Mouse (Mus musculus) myocyte (in vitro differentiated cells): ENCODE measurements around the gene Sdhaf3. TPM values are rescaled to one million over a fixed set of nuclear protein-coding genes. Genes with fewer than 3 reads are reported as not detected.
"Not testable (repeated sequence)": the region's sequence is repeated elsewhere in the genome, so short reads cannot be mapped to it uniquely, and the experiment has no call there.

Experiments
- H3K27me3 ChIP-seq: one replicate; pipeline ENCODE4 v1.6.1; 2011; ENCODE audit not compliant: control insufficient read depth, insufficient read depth, insufficient read length
- H3K36me3 ChIP-seq: one replicate; pipeline ENCODE4 v1.6.1; 2011; ENCODE audit not compliant: control insufficient read depth, insufficient read depth
- H3K4me2 ChIP-seq: one replicate; pipeline ENCODE4 v1.6.1; 2011; ENCODE audit warnings: low read depth, control low read depth
- H3K4me3 ChIP-seq: one replicate; pipeline ENCODE4 v1.5.1; 2011; ENCODE audit warnings: mild to moderate bottlenecking, control low read depth, moderate library complexity
- H3K79me2 ChIP-seq: one replicate; pipeline ENCODE4 v1.6.1; 2011; ENCODE audit not compliant: control insufficient read depth, insufficient read depth
- H3ac ChIP-seq: one replicate; pipeline ENCODE4 v1.6.1; 2011; ENCODE audit not compliant: control insufficient read depth, insufficient read length
- CEBPB ChIP-seq: IDR thresholded peaks from 2 replicates; pipeline ENCODE4 v1.6.1; 2011; ENCODE audit warnings: mild to moderate bottlenecking, moderate library complexity; ENCODE audit not compliant: poor library complexity, insufficient read depth, severe bottlenecking
- E2F4 ChIP-seq: IDR thresholded peaks from one replicate; pipeline ENCODE4 v1.6.1; 2011; ENCODE audit warnings: mild to moderate bottlenecking, control low read depth, moderate library complexity; ENCODE audit not compliant: insufficient read depth
- MAX ChIP-seq: IDR thresholded peaks from one replicate; pipeline ENCODE4 v1.6.1; 2011; ENCODE audit warnings: low read depth, mild to moderate bottlenecking, control low read depth
- MYOD1 ChIP-seq, 3 experiments: IDR thresholded peaks; one replicate each; pipeline ENCODE4 v1.6.1; 2011; ENCODE audit warnings: control low read depth in 2 of 3, low read depth in 2 of 3, mild to moderate bottlenecking in 2 of 3, moderate library complexity in 1 of 3; ENCODE audit not compliant: insufficient read length in 2 of 3, control insufficient read depth in 1 of 3
- MYOG ChIP-seq, 3 experiments: IDR thresholded peaks; one replicate each; pipeline ENCODE4 v1.6.1; 2011; ENCODE audit warnings: control low read depth in 2 of 3, low read depth in 2 of 3, mild to moderate bottlenecking in 2 of 3; ENCODE audit not compliant: insufficient read length in 2 of 3, control insufficient read depth in 1 of 3, insufficient read depth in 1 of 3
- POLR2A ChIP-seq: IDR thresholded peaks from one replicate; pipeline ENCODE4 v1.6.1; 2011; ENCODE audit warnings: low read depth, mild to moderate bottlenecking, control low read depth, moderate library complexity; ENCODE audit not compliant: insufficient read length
- POLR2AphosphoS2 ChIP-seq: IDR thresholded peaks from one replicate; pipeline ENCODE4 v1.6.1; 2011; ENCODE audit warnings: low read depth, control low read depth; ENCODE audit not compliant: insufficient read length
- REST ChIP-seq: IDR thresholded peaks from one replicate; pipeline ENCODE4 v1.6.1; 2011; ENCODE audit warnings: mild to moderate bottlenecking, control low read depth, moderate library complexity; ENCODE audit not compliant: insufficient read depth, insufficient read length
- SRF ChIP-seq: IDR thresholded peaks from one replicate; pipeline ENCODE4 v1.6.1; 2011; ENCODE audit warnings: low read depth; ENCODE audit not compliant: control insufficient read depth, insufficient read length
- TCF12 ChIP-seq: IDR thresholded peaks from one replicate; pipeline ENCODE4 v1.6.1; 2011; ENCODE audit warnings: mild to moderate bottlenecking, control low read depth; ENCODE audit not compliant: poor library complexity, insufficient read depth, severe bottlenecking
- TCF3 ChIP-seq: IDR thresholded peaks from one replicate; pipeline ENCODE4 v1.6.1; 2011; ENCODE audit warnings: low read depth, control low read depth; ENCODE audit not compliant: insufficient read length
- USF1 ChIP-seq: IDR thresholded peaks from one replicate; pipeline ENCODE4 v1.6.1; 2011; ENCODE audit warnings: low read depth, mild to moderate bottlenecking, control low read depth, moderate library complexity
- polyA plus RNA-seq: library from polyadenylated mRNA; unstranded; fragments of >200 nt; fragmentation: generic; extraction: Trizol; gene quantifications from one replicate; pipeline ENCODE4 v1.2.1, GENCODE M21; 2012; ENCODE audit warnings: missing spikeins

Sdhaf3 gene
- polyA plus RNA-seq, 1 experiment, result 1.9 TPM

GRCm38 (mm10) chr6:6942813-6943212, 13.0 kb upstream of the Sdhaf3 start:
- no peak overlapping the region for H3K4me2 ChIP-seq
- no peaks in the 10 kb centered on the region for H3K27me3 ChIP-seq
- no peaks in the 10 kb centered on the region for H3K79me2 ChIP-seq
- TF ChIP-seq REST (no peak), POLR2AphosphoS2 (no peak), TCF12 (no peak), USF1 (no peak), SRF (no peak), CEBPB (no peak), TCF3 (no peak), MYOD1 (IDR thresholded peaks at IDR 0.05; ENCODE audit: control insufficient read depth in 1 of 3, insufficient read length in 2 of 3, low read depth in 2 of 3) (no peak), E2F4 (no peak), MAX (no peak)
- H3K4me3 ChIP-seq, result no peak overlapping the region
- no peaks in the 10 kb centered on the region for H3K36me3 ChIP-seq
- H3ac ChIP-seq, result no peak overlapping the region

- H3K4me3 ChIP-seq, result no peak overlapping the region
These were observed 8.2 kb upstream of the Sdhaf3 start for GRCm38 (mm10) chr6:6947650-6948049.

DNA sequence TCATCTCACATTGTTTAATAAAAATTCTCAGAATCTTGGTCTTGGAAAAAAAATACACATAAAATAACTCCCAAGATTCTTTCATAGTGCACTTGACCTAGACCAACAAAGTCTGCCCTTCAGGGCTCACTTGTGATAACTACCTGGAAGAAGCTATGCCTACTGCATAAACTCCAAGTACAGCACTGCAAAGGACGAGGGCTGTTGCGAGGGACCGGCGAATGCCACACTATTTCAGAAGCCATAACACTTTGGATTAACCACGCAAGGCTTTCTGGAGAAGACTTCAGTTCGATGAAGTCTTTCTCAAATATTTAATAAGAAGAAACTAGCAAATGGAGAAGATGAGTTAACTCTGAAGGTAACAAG, 425 bp upstream of the Sdhaf3 start:
- H3K79me2 ChIP-seq, result no peaks in the 10 kb centered on the region
- H3K27me3 ChIP-seq, result no peaks in the 10 kb centered on the region
- TF ChIP-seq TCF3 (no peak), POLR2A (no peak), E2F4 (no peak), REST (no peak), MYOG (IDR thresholded peaks at IDR 0.05; ENCODE audit: control insufficient read depth in 1 of 3, insufficient read depth in 1 of 3, insufficient read length in 2 of 3, low read depth in 2 of 3) (no peak), USF1 (no peak), POLR2AphosphoS2 (no peak), MYOD1 (IDR thresholded peaks at IDR 0.05; ENCODE audit: control insufficient read depth in 1 of 3, insufficient read length in 2 of 3, low read depth in 2 of 3) (no peak), CEBPB (no peak), SRF (no peak), TCF12 (no peak), MAX (no peak)
- peak overlapping the region; percentile 92 for H3K4me2 ChIP-seq
- H3ac ChIP-seq, result no peak overlapping the region
- peak overlapping the region; percentile 86 for H3K4me3 ChIP-seq
- H3K36me3 ChIP-seq, result no peaks in the 10 kb centered on the region

More at GRCm38 (mm10) chr6:6947650-6948049, 8.2 kb upstream of the Sdhaf3 start:
- no peak overlapping the region for H3K4me2 ChIP-seq
- H3ac ChIP-seq, result no peak overlapping the region
- H3K36me3 ChIP-seq, result no peaks in the 10 kb centered on the region
- H3K27me3 ChIP-seq, result no peaks in the 10 kb centered on the region
- TF ChIP-seq POLR2AphosphoS2 (no peak), TCF3 (no peak), TCF12 (no peak), SRF (no peak), POLR2A (no peak), MYOG (IDR thresholded peaks at IDR 0.05; ENCODE audit: control insufficient read depth in 1 of 3, insufficient read depth in 1 of 3, insufficient read length in 2 of 3, low read depth in 2 of 3) (no peak), MYOD1 (IDR thresholded peaks at IDR 0.05; ENCODE audit: control insufficient read depth in 1 of 3, insufficient read length in 2 of 3, low read depth in 2 of 3) (no peak), E2F4 (no peak), CEBPB (no peak), MAX (no peak)
- H3K79me2 ChIP-seq, result no peaks in the 10 kb centered on the region

GRCm38 (mm10) chr6:6959234-6959633, 3.4 kb downstream of the Sdhaf3 start:
- H3K79me2 ChIP-seq, H3K27me3 ChIP-seq, H3K36me3 ChIP-seq, H3ac ChIP-seq, H3K4me2 ChIP-seq, H3K4me3 ChIP-seq: not testable (repeated sequence)

GRCm38 (mm10) chr6:6997226-6997946, 41.6 kb downstream of the Sdhaf3 start:
- Histone ChIP-seq H3K79me2 (no peaks in the 10 kb centered on the region), H3ac (no peak overlapping the region), H3K27me3 (no peaks in the 10 kb centered on the region), H3K4me3 (no peak overlapping the region), H3K4me2 (no peak overlapping the region), H3K36me3 (no peaks in the 10 kb centered on the region)
- TF ChIP-seq MYOD1 (IDR thresholded peaks at IDR 0.05; ENCODE audit: control insufficient read depth in 1 of 3, insufficient read length in 2 of 3, low read depth in 2 of 3) (no peak), USF1 (no peak), MYOG (IDR thresholded peaks at IDR 0.05; ENCODE audit: control insufficient read depth in 1 of 3, insufficient read depth in 1 of 3, insufficient read length in 2 of 3, low read depth in 2 of 3) (no peak), TCF12 (no peak), CEBPB (no peak), MAX (no peak), SRF (no peak), TCF3 (no peak), POLR2A (no peak), REST (no peak), E2F4 (no peak), POLR2AphosphoS2 (no peak)
